In the genomic region with DNA sequence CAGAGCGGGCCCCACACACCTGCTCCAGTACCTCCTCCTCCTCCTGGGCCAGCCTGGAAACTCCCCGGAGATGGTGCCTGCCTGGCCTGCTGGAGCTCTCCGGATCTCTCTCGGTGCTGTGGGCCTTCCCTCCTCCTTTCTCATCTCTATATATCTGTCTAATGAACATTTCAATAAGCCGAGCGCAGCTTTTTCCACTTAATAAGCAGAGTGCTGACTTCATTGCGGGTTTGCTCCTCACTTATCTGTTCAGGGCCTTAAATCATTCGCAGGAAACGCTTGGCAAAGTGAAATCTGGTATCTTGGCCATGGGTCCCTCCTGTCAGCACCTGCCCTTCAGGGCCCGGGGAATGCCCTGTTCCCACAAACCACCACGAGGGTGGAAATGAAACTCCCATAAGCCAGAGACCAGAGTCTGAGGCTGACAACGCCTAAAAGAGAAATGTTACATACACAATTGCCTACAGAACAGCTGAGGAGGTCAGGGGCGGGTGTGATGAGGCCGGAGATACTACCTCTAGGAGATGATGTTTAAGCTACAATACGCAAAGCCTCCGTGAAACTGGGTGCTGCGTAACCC, we compare ENCODE assay signal across 27 mouse cellular contexts.
DNase-seq lines count a peak whose midpoint lies in the region; ATAC-seq and TF ChIP-seq lines count a peak whose summit lies in the region.
"Had no signal": no experiment of that assay in that cellular context is flagged by ENCODE, and none has a peak within 500 bp of the region (broad histone marks: within the 10 kb centered on the region; RNA-seq: fewer than 3 reads in every experiment).

No protein-coding gene starts in this region.

- ATAC-seq in megakaryocyte, adult 5-6 weeks (ENCODE audit: poor library complexity, severe bottlenecking): peak; percentile 47; the same call in 1 of the 2 replicates
- no peak for ATAC-seq in forebrain, postnatal 0 days
- ATAC-seq: midbrain, embryonic 15.5 days had no signal

- no peaks in the 10 kb centered on the region for H3K9me3 ChIP-seq in forebrain, postnatal 0 days (ENCODE audit: low read length)
- H3K9me3 ChIP-seq: forebrain, embryonic 13.5 days; heart, embryonic 10.5 days; heart, embryonic 15.5 days; hindbrain, embryonic 13.5 days; kidney, embryonic 15.5 days; liver, embryonic 15.5 days; lung, embryonic 15.5 days; megakaryocyte, embryonic 14.5 days; midbrain, embryonic 15.5 days; neural tube, embryonic 15.5 days; stomach, embryonic 15.5 days had no signal

- no peaks in the 10 kb centered on the region for H3K36me3 ChIP-seq in forebrain, postnatal 0 days (ENCODE audit: insufficient read depth)
- H3K36me3 ChIP-seq: heart, embryonic 10.5 days; heart, embryonic 15.5 days; hindbrain, embryonic 13.5 days; kidney, embryonic 15.5 days; liver, embryonic 15.5 days; lung, embryonic 15.5 days; midbrain, embryonic 15.5 days; neural tube, embryonic 15.5 days; stomach, embryonic 15.5 days had no signal

- no peaks in the 10 kb centered on the region for H3K4me1 ChIP-seq in forebrain, postnatal 0 days (ENCODE audit: insufficient read depth)
- H3K4me1 ChIP-seq: liver, embryonic 15.5 days; megakaryocyte, embryonic 14.5 days had no signal

- H3K27me3 ChIP-seq in forebrain, postnatal 0 days (ENCODE audit: insufficient read depth, low read length): no peaks in the 10 kb centered on the region; the same call in 1 of the 2 replicates
- H3K27me3 ChIP-seq: liver, embryonic 15.5 days; lung, embryonic 15.5 days; stomach, embryonic 15.5 days had no signal

- TF ChIP-seq CTCF in forebrain, postnatal 0 days (IDR thresholded peaks at IDR 0.05; ENCODE audit: low read depth): no peak

- H3K4me3 ChIP-seq in forebrain, postnatal 0 days (ENCODE audit: low read depth, low read length): no peak overlapping the region
- H3K4me3 ChIP-seq: forebrain, embryonic 13.5 days; heart, embryonic 10.5 days; heart, embryonic 15.5 days; hindbrain, embryonic 13.5 days; kidney, embryonic 15.5 days; liver, embryonic 15.5 days; lung, embryonic 15.5 days; megakaryocyte, embryonic 14.5 days; midbrain, embryonic 15.5 days; neural tube, embryonic 15.5 days; stomach, embryonic 15.5 days had no signal

- H3K4me2 ChIP-seq in forebrain, postnatal 0 days (ENCODE audit: low read depth): no peak overlapping the region
- H3K4me2 ChIP-seq: forebrain, embryonic 13.5 days; heart, embryonic 15.5 days; hindbrain, embryonic 13.5 days; kidney, embryonic 15.5 days; liver, embryonic 15.5 days; lung, embryonic 15.5 days; midbrain, embryonic 15.5 days; neural tube, embryonic 15.5 days had no signal

- no peak overlapping the region for H3K9ac ChIP-seq in forebrain, postnatal 0 days
- H3K9ac ChIP-seq: forebrain, embryonic 13.5 days; heart, embryonic 15.5 days; hindbrain, embryonic 13.5 days; kidney, embryonic 15.5 days; liver, embryonic 15.5 days; lung, embryonic 15.5 days; midbrain, embryonic 15.5 days; neural tube, embryonic 15.5 days; stomach, embryonic 15.5 days had no signal

- intact Hi-C loops in heart, postnatal 14 days (cut with DNase I): no loop called here

- no peak overlapping the region for H3K27ac ChIP-seq in forebrain, postnatal 0 days (ENCODE audit: low read depth, low read length)
- H3K27ac ChIP-seq: forebrain, embryonic 13.5 days; heart, embryonic 10.5 days; heart, embryonic 15.5 days; hindbrain, embryonic 13.5 days; kidney, embryonic 15.5 days; liver, embryonic 15.5 days; lung, embryonic 15.5 days; midbrain, embryonic 15.5 days; neural tube, embryonic 15.5 days; stomach, embryonic 15.5 days had no signal

- DNase-seq in heart, adult 11 months: peak; percentile 92
- DNase-seq in heart, postnatal 14 days: no peak
- peak; percentile 67 for DNase-seq in R1 (ENCODE audit: low read depth, low spot score)
- no peak for DNase-seq in urinary bladder, postnatal 25 days (ENCODE audit: low spot score)
- DNase-seq in heart, adult 18-20 months: no peak
- no peak for DNase-seq in forebrain, postnatal 0 days
- DNase-seq: adrenal gland, adult 2 months; adrenal gland, postnatal 36 days; cerebellum, adult 8-10 months; cerebellum, postnatal 25 days; heart, postnatal 36 days; kidney, adult 18-20 months; kidney, postnatal 25 days; retina, postnatal 1 day; right cerebral cortex, postnatal 14 days had no signal

- 82% methylated on average over 17 of the region's 17 CpGs for WGBS in forebrain, postnatal 0 days

Comparison
In these comparisons a context has a peak if more than half of its experiments do, and no peak if none do; other contexts are left out.
1. DNase-seq: peak in heart, adult 11 months (single experiment) and R1 (single experiment); none in heart, postnatal 14 days (0 of 2), urinary bladder, postnatal 25 days (single experiment), heart, adult 18-20 months (0 of 2) and forebrain, postnatal 0 days (single experiment).